8 mouse cellular contexts compared by ENCODE assay signal in the genomic region with DNA sequence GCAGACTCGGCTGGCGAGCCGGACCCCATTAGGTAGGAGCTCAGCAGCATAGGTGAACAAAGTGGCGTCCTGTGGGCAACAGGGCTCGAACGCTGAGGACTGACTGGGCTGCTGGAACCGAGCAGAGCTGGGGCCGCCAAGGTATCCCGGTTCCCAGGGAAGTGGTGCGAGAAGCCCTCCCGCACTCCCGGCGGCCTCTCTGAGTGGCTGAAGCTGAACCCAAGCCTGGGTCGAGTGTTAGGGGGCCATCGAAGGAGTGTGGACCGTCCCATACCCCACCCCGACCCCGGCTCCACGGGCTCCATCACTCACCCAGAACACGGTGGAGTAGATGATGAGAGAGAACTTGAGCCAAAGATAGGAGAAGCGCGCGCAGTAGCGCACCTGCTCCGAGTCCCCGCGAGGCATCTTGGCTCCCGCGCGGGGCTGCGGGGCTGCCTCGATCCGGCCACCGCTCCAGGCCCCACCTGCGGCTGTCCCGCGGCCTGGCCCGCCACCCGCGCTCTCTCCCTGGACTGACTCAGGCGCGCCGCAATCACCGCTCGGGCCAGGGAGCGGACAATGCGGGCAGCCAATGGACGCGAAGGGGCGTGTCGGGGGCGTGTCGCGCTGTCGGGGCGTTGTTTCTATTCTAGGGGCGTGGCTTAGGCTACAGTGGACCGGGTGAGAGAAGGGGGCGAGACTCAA. TPM values are rescaled to one million over a fixed set of nuclear protein-coding genes. Genes with fewer than 3 reads are reported as not detected.
DNase-seq lines count a peak whose midpoint lies in the region.

Tspan15 (minus strand) TSS at position 544 of the 687 bp plus-strand sequence.

- H3K4me3 ChIP-seq in megakaryocyte, embryonic 14.5 days (replicated peaks) = peak within 1 kb of the TSS; percentile 86

- DNase-seq in adrenal gland, adult 18-20 months (ENCODE audit: low spot score in 2 of 2) = peak; percentile 95 to 97
- peak; percentile 97 for DNase-seq in embryo, embryonic 10 days (ENCODE audit: low spot score)
- DNase-seq in gastrocnemius, postnatal 10 days = peak; percentile 91
- DNase-seq in hindlimb bud, embryonic 11.5 days (ENCODE audit: extremely low spot score, low read depth, low spot score) = peak; percentile 35
- DNase-seq in left cerebral cortex, adult 8-10 months (ENCODE audit: low spot score in 2 of 2) = peak; percentile 73 to 75
- peak; percentile 86 to 90 for DNase-seq in right cerebral cortex, postnatal 10 days (ENCODE audit: low spot score in 2 of 2)
- DNase-seq in urinary bladder, postnatal 14 days (ENCODE audit: low spot score) = peak; percentile 96

- peaks cover 13% of the 10 kb centered on the region for H3K4me1 ChIP-seq in megakaryocyte, embryonic 14.5 days

- H3K27me3 ChIP-seq in megakaryocyte, embryonic 14.5 days (replicated peaks) = peaks cover 82% of the 10 kb centered on the region

- no peaks in the 10 kb centered on the region for H3K36me3 ChIP-seq in megakaryocyte, embryonic 14.5 days (replicated peaks; ENCODE audit: low read length)

- H3K9me3 ChIP-seq in megakaryocyte, embryonic 14.5 days = no peaks in the 10 kb centered on the region

RNA-seq across cellular contexts. Expression of gene Tspan15, which starts in this region (rescaled TPM):
- 10 to 100 TPM; 17.9 to 18.9 TPM for total RNA-seq in adrenal gland, adult 18-20 months (2021)
- total RNA-seq in gastrocnemius, postnatal 10 days (2021) = 10 to 100 TPM; 16.4 to 19.3 TPM
- total RNA-seq in left cerebral cortex, adult 8-10 months (2022) = 10 to 100 TPM; 10.2 to 14.8 (median 13.5) TPM
- not detected in 2 replicates for polyA plus RNA-seq in megakaryocyte, embryonic 14.5 days (2012; ENCODE audit: insufficient read depth, low replicate concordance)

Comparison
In these comparisons a context has a peak if more than half of its experiments do, and no peak if none do; other contexts are left out.
1. Peak in every context shown above with its lines: DNase-seq and H3K4me3 ChIP-seq.
2. DNase-seq: peak in every context shown above with its lines; median percentile 97 in embryo, embryonic 10 days; 96 in adrenal gland, adult 18-20 months; 96 in urinary bladder, postnatal 14 days; 91 in gastrocnemius, postnatal 10 days; 88 in right cerebral cortex, postnatal 10 days; 74 in left cerebral cortex, adult 8-10 months; 35 in hindlimb bud, embryonic 11.5 days.